Mouse (Mus musculus): ENCODE measurements around the gene St6galnac3.

DNA sequence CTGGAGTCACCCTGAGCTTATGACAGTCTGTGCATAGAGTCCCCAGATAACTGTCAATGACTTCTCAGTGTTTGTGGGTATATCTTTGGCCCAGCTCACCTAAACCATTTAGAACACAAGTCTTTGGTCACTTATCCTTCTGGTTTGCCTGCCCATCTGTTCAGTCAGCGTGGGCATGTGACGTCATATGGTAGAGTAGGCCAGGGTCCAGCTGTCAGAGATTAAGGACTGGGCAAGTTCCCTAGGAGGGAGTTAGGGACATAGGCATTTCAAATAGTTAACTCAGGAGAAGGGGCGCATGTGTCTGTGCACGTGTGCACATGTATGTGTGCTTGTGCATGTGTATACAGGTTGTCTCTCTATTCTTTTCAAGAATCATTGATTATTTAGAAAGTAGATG is 554.8 kb downstream of the St6galnac3 start:
- TF ChIP-seq CTCF (IDR thresholded peaks at IDR 0.05; ENCODE audit: control insufficient read depth, insufficient read depth, low read length) (no peak), POLR2A (IDR thresholded peaks at IDR 0.05; ENCODE audit: borderline replicate concordance, control insufficient read depth, low read depth, low read length) (no peak)

Measured in bone marrow, adult 2 months (tissue).